Mouse (Mus musculus): ENCODE measurements at regions not wholly inside any gene's neighbourhood (a gene's known extent, or its start where the extent isn't known, plus 50 kb on each side); places are given as distances from the start of the nearest gene placed in this dataset.

DNA sequence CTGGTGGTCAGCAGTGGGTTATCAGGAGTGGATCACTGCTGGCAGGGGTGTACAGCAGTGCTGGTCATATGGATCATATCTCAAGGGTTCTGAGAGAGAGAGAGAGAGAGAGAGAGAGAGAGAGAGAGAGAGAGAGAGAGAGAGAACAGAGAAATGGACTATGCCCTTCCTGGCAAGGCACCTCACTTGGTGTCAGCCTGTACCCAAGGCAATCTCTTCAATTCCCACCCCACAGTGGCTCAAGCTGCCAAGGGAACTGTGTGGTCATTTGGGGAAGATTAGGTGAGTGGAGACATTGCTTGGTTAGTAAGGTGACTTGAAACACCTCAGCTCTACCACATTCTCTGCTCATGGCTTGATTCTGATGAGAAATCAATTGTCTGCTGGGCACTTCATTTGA is 80.8 kb upstream of the Agap1 start:
- DNase-seq (no peak), ATAC-seq (no peak)
- no peaks in the 10 kb centered on the region for H3K36me3 ChIP-seq (replicated peaks; ENCODE audit: insufficient read depth, low read length)
- H3K4me1 ChIP-seq (ENCODE audit: insufficient read depth), result no peaks in the 10 kb centered on the region
- no peak overlapping the region for H3K4me3 ChIP-seq (ENCODE audit: low read depth, low read length)
- no peak for TF ChIP-seq EP300 (IDR thresholded peaks at IDR 0.05; ENCODE audit: low read depth)
- TF ChIP-seq CTCF (IDR thresholded peaks at IDR 0.05; ENCODE audit: low read depth), result no peak
- H3K27ac ChIP-seq (ENCODE audit: low read depth), result no peak overlapping the region
- no peak overlapping the region for H3K4me2 ChIP-seq (ENCODE audit: low read depth, low read length)
- H3K27me3 ChIP-seq (ENCODE audit: insufficient read depth, low read length), result no peaks in the 10 kb centered on the region
- H3K9me3 ChIP-seq (ENCODE audit: low read length), result no peaks in the 10 kb centered on the region
- H3K9ac ChIP-seq (replicated peaks), result no peak overlapping the region

DNA sequence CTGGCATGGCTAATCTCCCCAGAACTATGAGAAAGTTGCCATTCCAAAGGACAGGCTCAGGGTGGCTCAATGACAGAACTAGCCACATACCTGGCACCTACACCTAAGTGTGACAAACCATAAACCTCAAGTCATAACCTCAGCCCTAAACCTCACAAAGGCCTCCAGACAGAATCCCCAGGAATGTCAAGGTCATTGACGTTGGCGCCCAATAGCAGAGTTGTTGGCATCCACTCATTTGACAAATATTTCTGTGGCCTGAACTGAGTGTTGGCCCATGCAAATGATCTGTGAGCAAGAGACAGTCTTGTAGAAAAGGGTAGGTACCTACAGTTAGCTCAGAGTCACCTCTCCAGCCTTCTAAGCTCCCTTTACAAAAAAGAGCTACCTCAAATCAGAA is 80.3 kb upstream of the Agap1 start:
- WGBS (ENCODE audit: insufficient replicate concordance), result 71% methylated on average over 2 of the region's 2 CpGs
- Histone ChIP-seq H3K4me3 (ENCODE audit: low read depth, low read length) (no peak overlapping the region), H3K9ac (replicated peaks) (no peak overlapping the region), H3K27me3 (ENCODE audit: insufficient read depth, low read length) (no peaks in the 10 kb centered on the region), H3K36me3 (replicated peaks; ENCODE audit: insufficient read depth, low read length) (no peaks in the 10 kb centered on the region), H3K4me2 (ENCODE audit: low read depth, low read length) (no peak overlapping the region), H3K4me1 (ENCODE audit: insufficient read depth) (no peaks in the 10 kb centered on the region), H3K27ac (ENCODE audit: low read depth) (no peak overlapping the region), H3K9me3 (ENCODE audit: low read length) (no peaks in the 10 kb centered on the region)
- no peak for TF ChIP-seq CTCF (IDR thresholded peaks at IDR 0.05; ENCODE audit: low read depth)
- TF ChIP-seq EP300 (IDR thresholded peaks at IDR 0.05; ENCODE audit: low read depth), result no peak
- ATAC-seq, result no peak
- DNase-seq, result no peak

DNA sequence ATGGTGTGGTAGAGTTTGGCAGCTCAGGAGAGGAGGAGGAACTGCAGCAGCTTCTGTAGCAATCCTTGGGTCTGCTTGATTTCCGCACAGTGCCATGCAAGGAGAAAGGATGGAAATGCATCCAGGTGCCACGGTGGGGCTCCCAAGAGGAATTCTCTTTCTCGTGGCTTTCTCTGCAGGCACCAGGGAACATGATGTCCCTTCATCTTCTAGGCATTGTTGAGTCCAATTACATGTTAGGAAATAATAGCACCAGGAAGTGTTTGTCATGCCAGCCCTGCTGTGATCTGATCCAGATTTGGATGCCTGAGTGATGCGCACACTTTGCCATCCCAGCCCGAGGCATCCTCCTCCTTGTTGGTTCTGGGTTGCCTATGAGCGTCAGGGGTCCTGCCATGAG is 72.6 kb upstream of the Agap1 start:
- H3K27ac ChIP-seq (ENCODE audit: low read depth), result no peak overlapping the region
- no peak for ATAC-seq
- no peaks in the 10 kb centered on the region for H3K4me1 ChIP-seq (ENCODE audit: insufficient read depth)
- no peak overlapping the region for H3K4me3 ChIP-seq (ENCODE audit: low read depth, low read length)
- no peaks in the 10 kb centered on the region for H3K9me3 ChIP-seq (ENCODE audit: low read length)
- no peaks in the 10 kb centered on the region for H3K36me3 ChIP-seq (replicated peaks; ENCODE audit: insufficient read depth, low read length)
- DNase-seq, result no peak
- TF ChIP-seq CTCF (IDR thresholded peaks at IDR 0.05; ENCODE audit: low read depth), result no peak
- no peak for TF ChIP-seq EP300 (IDR thresholded peaks at IDR 0.05; ENCODE audit: low read depth)
- no peaks in the 10 kb centered on the region for H3K27me3 ChIP-seq (ENCODE audit: insufficient read depth, low read length)
- H3K9ac ChIP-seq (replicated peaks), result no peak overlapping the region
- no peak overlapping the region for H3K4me2 ChIP-seq (ENCODE audit: low read depth, low read length)
- WGBS (ENCODE audit: insufficient replicate concordance), result 73% methylated on average over 6 of the region's 6 CpGs

DNA sequence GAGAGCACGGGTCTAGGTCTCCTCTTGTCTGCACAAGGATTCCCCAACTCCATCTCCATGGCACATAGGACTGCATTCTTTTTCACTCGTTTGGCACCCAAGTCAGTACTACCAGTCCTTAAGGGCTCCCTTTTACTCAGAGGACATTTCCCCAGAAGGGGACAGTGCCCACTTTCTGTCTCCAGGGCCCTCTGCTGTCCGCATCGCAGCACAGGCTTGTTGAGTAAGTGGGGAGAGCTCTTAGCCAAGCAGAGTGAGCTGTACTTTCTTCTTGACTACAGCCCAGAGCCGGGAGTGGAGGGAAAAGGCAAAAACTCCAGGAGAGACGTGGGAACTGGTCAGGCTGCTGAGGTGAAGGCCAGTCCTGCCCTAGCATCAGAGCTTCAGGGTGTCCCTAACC is 69.5 kb upstream of the Agap1 start:
- ATAC-seq (no peak), DNase-seq (no peak)
- no peaks in the 10 kb centered on the region for H3K4me1 ChIP-seq (ENCODE audit: insufficient read depth)
- H3K9me3 ChIP-seq (ENCODE audit: low read length), result no peaks in the 10 kb centered on the region
- H3K36me3 ChIP-seq (replicated peaks; ENCODE audit: insufficient read depth, low read length), result no peaks in the 10 kb centered on the region
- no peak overlapping the region for H3K9ac ChIP-seq (replicated peaks)
- WGBS (ENCODE audit: insufficient replicate concordance), result 63% methylated on average over 6 of the region's 6 CpGs
- H3K4me2 ChIP-seq (ENCODE audit: low read depth, low read length), result no peak overlapping the region
- no peak overlapping the region for H3K27ac ChIP-seq (ENCODE audit: low read depth)
- H3K4me3 ChIP-seq (ENCODE audit: low read depth, low read length), result no peak overlapping the region
- TF ChIP-seq CTCF (IDR thresholded peaks at IDR 0.05; ENCODE audit: low read depth) (no peak), EP300 (IDR thresholded peaks at IDR 0.05; ENCODE audit: low read depth) (no peak)
- no peaks in the 10 kb centered on the region for H3K27me3 ChIP-seq (ENCODE audit: insufficient read depth, low read length)

DNA sequence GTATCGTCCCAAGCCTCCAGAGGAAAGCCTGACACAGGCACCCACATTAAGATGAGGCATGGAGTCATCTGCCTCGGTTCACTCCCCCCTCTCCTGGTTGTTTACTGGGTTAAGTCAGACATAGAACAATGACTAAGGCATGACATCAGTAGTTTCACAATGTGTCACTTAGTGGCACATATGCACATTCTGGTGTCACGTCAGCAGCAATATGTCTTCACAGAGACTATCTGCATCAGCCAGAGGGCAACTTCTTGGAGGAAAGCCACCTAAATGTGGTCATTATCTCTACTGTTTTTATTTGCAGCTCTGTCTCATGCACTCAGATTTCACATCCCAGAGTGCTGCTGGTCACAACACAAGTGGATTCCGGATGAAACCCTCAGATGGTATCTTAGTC is 61.9 kb upstream of the Agap1 start:
- TF ChIP-seq CTCF (IDR thresholded peaks at IDR 0.05; ENCODE audit: low read depth) (no peak), EP300 (IDR thresholded peaks at IDR 0.05; ENCODE audit: low read depth) (no peak)
- H3K4me1 ChIP-seq (ENCODE audit: insufficient read depth), result no peaks in the 10 kb centered on the region
- no peak overlapping the region for H3K4me3 ChIP-seq (ENCODE audit: low read depth, low read length)
- WGBS (ENCODE audit: insufficient replicate concordance), result 56% methylated on average over 4 of the region's 4 CpGs
- no peaks in the 10 kb centered on the region for H3K27me3 ChIP-seq (ENCODE audit: insufficient read depth, low read length)
- no peak overlapping the region for H3K4me2 ChIP-seq (ENCODE audit: low read depth, low read length)
- no peaks in the 10 kb centered on the region for H3K36me3 ChIP-seq (replicated peaks; ENCODE audit: insufficient read depth, low read length)
- H3K9ac ChIP-seq (replicated peaks), result no peak overlapping the region
- DNase-seq (no peak), ATAC-seq (no peak)
- H3K27ac ChIP-seq (ENCODE audit: low read depth), result no peak overlapping the region
- H3K9me3 ChIP-seq (ENCODE audit: low read length), result no peaks in the 10 kb centered on the region

DNA sequence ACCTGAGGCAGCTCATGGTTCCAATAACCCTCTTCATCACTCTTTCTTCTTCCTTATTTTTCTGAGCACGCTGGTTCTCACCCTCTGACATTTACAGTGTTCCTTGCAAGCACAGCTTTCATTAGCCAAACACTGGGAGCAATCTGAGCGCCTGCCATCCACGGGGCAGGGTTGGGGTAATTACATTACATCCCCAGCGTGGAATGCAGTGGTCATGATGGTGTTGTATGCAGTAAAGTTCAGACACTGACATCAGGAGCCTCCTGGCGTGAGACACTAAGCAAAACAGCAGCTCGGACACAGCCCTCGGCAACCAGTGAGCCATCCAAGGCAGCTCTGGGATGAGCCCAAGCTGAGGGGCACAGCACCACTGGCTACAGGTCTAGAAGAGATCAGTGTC is 60.1 kb upstream of the Agap1 start:
- TF ChIP-seq EP300 (IDR thresholded peaks at IDR 0.05; ENCODE audit: low read depth) (no peak), CTCF (IDR thresholded peaks at IDR 0.05; ENCODE audit: low read depth) (no peak)
- H3K27me3 ChIP-seq (ENCODE audit: insufficient read depth, low read length), result no peaks in the 10 kb centered on the region
- no peaks in the 10 kb centered on the region for H3K36me3 ChIP-seq (replicated peaks; ENCODE audit: insufficient read depth, low read length)
- H3K9me3 ChIP-seq (ENCODE audit: low read length), result no peaks in the 10 kb centered on the region
- H3K4me1 ChIP-seq (ENCODE audit: insufficient read depth), result no peaks in the 10 kb centered on the region
- no peak for DNase-seq
- WGBS (ENCODE audit: insufficient replicate concordance), result 62% methylated on average over 7 of the region's 7 CpGs
- ATAC-seq, result no peak
- H3K27ac ChIP-seq (ENCODE audit: low read depth), result no peak overlapping the region
- no peak overlapping the region for H3K4me3 ChIP-seq (ENCODE audit: low read depth, low read length)
- H3K4me2 ChIP-seq (ENCODE audit: low read depth, low read length), result no peak overlapping the region
- no peak overlapping the region for H3K9ac ChIP-seq (replicated peaks)

DNA sequence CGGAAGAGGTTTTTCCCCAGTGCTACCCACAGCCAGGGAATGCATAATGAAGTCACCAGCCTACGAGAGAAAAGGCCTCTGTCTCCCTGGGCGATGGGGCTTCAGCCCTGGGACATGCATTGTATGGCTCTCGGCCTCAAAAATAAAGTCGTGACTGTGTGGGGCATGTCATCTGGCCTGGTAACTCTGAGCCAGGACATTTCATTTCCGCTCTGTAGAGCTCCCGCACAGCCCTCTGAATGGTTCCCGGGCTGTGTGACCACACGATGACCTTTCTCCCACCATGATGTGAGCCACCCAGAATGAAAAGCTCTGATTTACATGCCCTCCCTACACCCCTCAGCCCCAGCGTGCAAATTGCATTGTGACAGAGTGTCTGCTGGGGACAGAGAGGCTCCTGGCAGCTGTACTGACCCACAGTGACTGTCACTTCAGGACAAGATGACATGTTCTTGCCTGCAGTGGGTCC is 53.8 kb upstream of the Agap1 start:
- TF ChIP-seq EP300 (IDR thresholded peaks at IDR 0.05; ENCODE audit: low read depth) (no peak), CTCF (IDR thresholded peaks at IDR 0.05; ENCODE audit: low read depth) (no peak)
- ATAC-seq, result no peak
- H3K27ac ChIP-seq (ENCODE audit: low read depth), result no peak overlapping the region
- no peak overlapping the region for H3K9ac ChIP-seq (replicated peaks)
- no peak overlapping the region for H3K4me3 ChIP-seq (ENCODE audit: low read depth, low read length)
- no peaks in the 10 kb centered on the region for H3K36me3 ChIP-seq (replicated peaks; ENCODE audit: insufficient read depth, low read length)
- no peaks in the 10 kb centered on the region for H3K4me1 ChIP-seq (ENCODE audit: insufficient read depth)
- H3K9me3 ChIP-seq (ENCODE audit: low read length), result no peaks in the 10 kb centered on the region
- 78% methylated on average over 10 of the region's 10 CpGs for WGBS (ENCODE audit: insufficient replicate concordance)
- no peak for DNase-seq
- no peaks in the 10 kb centered on the region for H3K27me3 ChIP-seq (ENCODE audit: insufficient read depth, low read length)
- H3K4me2 ChIP-seq (ENCODE audit: low read depth, low read length), result no peak overlapping the region
